Mouse (Mus musculus): ENCODE measurements at regions not wholly inside any gene's neighbourhood (a gene's known extent, or its start where the extent isn't known, plus 50 kb on each side); places are given as distances from the start of the nearest gene placed in this dataset.

DNA sequence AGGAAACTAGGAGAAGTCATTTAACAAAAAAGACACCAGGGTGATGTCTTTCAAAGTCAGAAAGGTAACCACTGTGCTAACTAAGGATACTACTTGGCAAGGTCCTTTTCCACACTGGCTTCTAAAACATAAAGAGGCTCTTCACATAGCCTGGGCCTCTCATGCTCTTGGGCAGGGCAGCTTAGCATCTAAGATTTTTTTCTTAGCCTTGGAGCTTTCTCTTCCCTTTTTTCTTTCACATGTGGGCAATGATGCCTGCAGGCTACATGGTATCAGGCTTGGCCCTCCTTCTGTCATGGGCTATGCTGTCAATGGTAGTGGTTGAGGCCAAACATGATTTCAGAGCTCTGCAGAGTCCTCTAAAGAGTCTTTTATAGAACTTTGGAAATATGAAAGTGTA is 60.6 kb downstream of the Serpinb6d start:
- no peak overlapping the region for H3K9ac ChIP-seq (ENCODE audit: low read length)
- H3K4me2 ChIP-seq (ENCODE audit: low read length): no peak overlapping the region
- no peak overlapping the region for H3K4me3 ChIP-seq (ENCODE audit: control insufficient read depth in 1 of 2, insufficient read depth in 1 of 2, low read depth in 1 of 2, low read length in 2 of 2)
- H3K27ac ChIP-seq (replicated peaks in 1 of 2; ENCODE audit: control insufficient read depth in 1 of 2, insufficient read depth in 1 of 2, low read depth in 2 of 2, low read length in 2 of 2): no peak overlapping the region
- ATAC-seq (ENCODE audit: insufficient number of reproducible peaks, insufficient read depth, low FRiP score, low read depth): no peak
- H3K36me3 ChIP-seq (ENCODE audit: control insufficient read depth, insufficient read depth, low read length): no peaks in the 10 kb centered on the region
- no peaks in the 10 kb centered on the region for H3K9me3 ChIP-seq (ENCODE audit: control insufficient read depth, low read length)
- H3K27me3 ChIP-seq (ENCODE audit: control insufficient read depth, insufficient read depth, low read length): no peaks in the 10 kb centered on the region
- H3K4me1 ChIP-seq (ENCODE audit: control insufficient read depth in 2 of 2, insufficient read depth in 2 of 2, low read length in 2 of 2): no peaks in the 10 kb centered on the region

DNA sequence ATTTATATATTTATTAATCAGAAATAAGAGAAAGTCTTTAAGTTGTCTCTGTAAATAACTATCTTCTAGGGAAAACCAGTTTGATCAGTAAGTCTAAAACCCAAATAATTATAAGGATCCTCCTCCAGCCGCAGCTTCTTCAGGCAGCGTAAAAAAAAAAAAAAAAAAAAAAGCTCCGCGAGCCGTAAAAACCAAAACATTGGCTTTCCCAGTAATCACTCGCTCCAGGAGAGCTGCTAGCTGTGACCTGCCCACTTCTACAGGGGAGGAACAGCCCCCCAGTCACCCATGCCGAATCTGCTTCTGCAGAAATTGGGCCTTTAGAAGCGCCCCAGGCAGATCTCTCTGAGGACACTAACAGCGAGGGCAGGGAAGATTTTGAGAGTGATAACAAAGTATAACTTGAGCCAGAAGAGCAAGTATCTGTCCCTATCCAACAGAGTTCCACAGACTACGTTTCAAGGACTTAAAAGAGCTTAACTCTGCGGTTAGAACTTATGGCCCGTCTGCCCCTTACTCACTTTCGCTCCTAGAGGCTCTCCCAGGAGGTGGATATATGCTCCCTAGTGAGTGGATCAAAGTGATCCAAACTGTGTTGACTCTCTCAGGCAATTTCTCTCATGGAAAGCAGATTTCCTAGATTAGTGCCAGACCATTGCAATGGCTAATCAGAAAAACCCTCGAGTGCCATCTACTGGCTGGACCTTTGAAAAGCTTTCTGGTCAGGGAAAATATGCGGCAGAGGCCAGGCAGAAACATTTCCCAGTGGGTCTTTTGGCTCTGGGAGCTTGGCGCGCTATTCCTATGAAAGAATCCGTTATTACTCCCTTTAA is 80.7 kb downstream of the Serpinb6e start:
- H3K4me1 ChIP-seq (ENCODE audit: control insufficient read depth in 2 of 2, insufficient read depth in 2 of 2, low read length in 2 of 2): no peaks in the 10 kb centered on the region
- H3K9ac ChIP-seq (ENCODE audit: low read length): no peak overlapping the region
- peak overlapping the region; percentile 13 to 26 for H3K4me3 ChIP-seq (ENCODE audit: control insufficient read depth in 1 of 2, insufficient read depth in 1 of 2, low read depth in 1 of 2, low read length in 2 of 2)
- no peak for ATAC-seq (ENCODE audit: insufficient number of reproducible peaks, insufficient read depth, low FRiP score, low read depth)
- no peaks in the 10 kb centered on the region for H3K27me3 ChIP-seq (ENCODE audit: control insufficient read depth, insufficient read depth, low read length)
- H3K4me2 ChIP-seq (ENCODE audit: low read length): peak overlapping the region; percentile 57
- no peak overlapping the region for H3K27ac ChIP-seq (replicated peaks in 1 of 2; ENCODE audit: control insufficient read depth in 1 of 2, insufficient read depth in 1 of 2, low read depth in 2 of 2, low read length in 2 of 2)
- 42% methylated on average over 18 of the region's 18 CpGs for WGBS
- H3K9me3 ChIP-seq (ENCODE audit: control insufficient read depth, low read length): no peaks in the 10 kb centered on the region
- no peaks in the 10 kb centered on the region for H3K36me3 ChIP-seq (ENCODE audit: control insufficient read depth, insufficient read depth, low read length)

DNA sequence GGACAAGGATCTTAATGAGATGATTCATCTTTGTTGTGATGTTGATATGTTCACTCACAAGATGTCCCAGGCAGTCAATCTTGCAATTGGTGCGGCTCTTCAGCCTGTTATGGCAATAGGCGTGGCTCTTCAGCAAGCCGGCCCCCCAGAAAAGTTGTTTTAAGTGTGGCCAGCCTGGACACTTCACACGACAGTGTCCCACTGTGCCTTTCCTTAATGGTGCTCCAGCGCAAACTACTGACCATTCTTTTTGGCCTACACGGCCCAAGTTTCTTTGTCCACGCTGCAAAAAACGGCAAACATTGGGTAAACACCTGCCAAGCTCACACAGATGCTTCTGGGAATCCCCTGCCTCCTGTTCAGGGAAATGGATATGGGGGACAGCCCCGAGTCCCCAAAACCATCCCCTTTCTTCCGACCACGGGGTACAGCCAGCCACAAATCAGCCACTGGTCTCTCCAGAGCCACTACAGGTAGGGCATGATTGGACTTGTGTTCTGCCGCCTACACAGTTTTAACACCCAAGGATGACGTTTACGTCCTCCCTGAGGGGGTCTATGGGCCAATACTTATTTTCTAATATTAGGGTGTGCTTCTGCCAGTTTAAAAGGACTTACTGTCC is 79.8 kb downstream of the Serpinb6e start:
- Histone ChIP-seq H3K4me2 (ENCODE audit: low read length) (no peak overlapping the region), H3K4me3 (ENCODE audit: control insufficient read depth in 1 of 2, insufficient read depth in 1 of 2, low read depth in 1 of 2, low read length in 2 of 2) (no peak overlapping the region), H3K4me1 (ENCODE audit: control insufficient read depth in 2 of 2, insufficient read depth in 2 of 2, low read length in 2 of 2) (no peaks in the 10 kb centered on the region), H3K27me3 (ENCODE audit: control insufficient read depth, insufficient read depth, low read length) (no peaks in the 10 kb centered on the region), H3K36me3 (ENCODE audit: control insufficient read depth, insufficient read depth, low read length) (no peaks in the 10 kb centered on the region), H3K9me3 (ENCODE audit: control insufficient read depth, low read length) (no peaks in the 10 kb centered on the region), H3K9ac (ENCODE audit: low read length) (no peak overlapping the region), H3K27ac (replicated peaks in 1 of 2; ENCODE audit: control insufficient read depth in 1 of 2, insufficient read depth in 1 of 2, low read depth in 2 of 2, low read length in 2 of 2) (no peak overlapping the region)
- no peak for ATAC-seq (ENCODE audit: insufficient number of reproducible peaks, insufficient read depth, low FRiP score, low read depth)
- WGBS: 76% methylated on average over 14 of the region's 14 CpGs

All from heart, embryonic 14.5 days (tissue).